Mouse (Mus musculus): ENCODE measurements around the gene Nudt2. TPM values are rescaled to one million over a fixed set of nuclear protein-coding genes. Genes with fewer than 3 reads are reported as not detected.

The Nudt2 gene
- polyA plus RNA-seq, 1 experiment: 0.55 TPM

DNA sequence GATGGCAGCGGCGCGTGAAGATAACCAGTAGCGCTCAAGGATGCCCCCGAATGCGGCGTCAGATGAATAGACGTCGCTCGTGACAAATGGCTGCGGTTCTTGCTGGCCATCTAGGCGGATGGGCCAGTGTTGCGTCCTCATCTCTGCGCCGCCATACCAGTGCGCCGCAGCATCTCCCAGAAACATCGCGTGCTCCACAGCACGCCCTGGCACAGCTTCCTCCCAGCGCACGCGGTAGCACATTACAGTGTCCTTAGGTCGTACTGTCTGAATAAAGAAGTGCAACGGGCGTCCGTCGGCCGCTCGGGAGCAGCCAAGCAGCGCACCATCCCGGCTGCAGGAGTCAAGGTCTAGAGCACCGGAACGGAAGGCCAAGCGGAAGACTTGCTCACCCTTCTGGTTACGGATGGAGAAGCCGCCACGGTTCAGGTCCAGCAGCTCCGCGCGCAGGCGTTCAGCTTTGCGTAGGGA is 34.0 kb downstream of the Nudt2 start:
- TF ChIP-seq GATA1 (IDR thresholded peaks at IDR 0.05; ENCODE audit: low read length) (no peak), TAL1 (IDR thresholded peaks at IDR 0.05; ENCODE audit: low read length) (no peak)
- H3K36me3 ChIP-seq (ENCODE audit: control insufficient read depth): no peaks in the 10 kb centered on the region
- no peak overlapping the region for H3K4me3 ChIP-seq (replicated peaks)
- peaks cover 5% of the 10 kb centered on the region; the same call in 1 of the 2 replicates for H3K9me3 ChIP-seq (ENCODE audit: control insufficient read depth, low read length)
- H3K4me1 ChIP-seq (ENCODE audit: control insufficient read depth): peaks cover 21% of the 10 kb centered on the region
- peaks cover 76% of the 10 kb centered on the region for H3K27me3 ChIP-seq (ENCODE audit: control insufficient read depth)

DNA sequence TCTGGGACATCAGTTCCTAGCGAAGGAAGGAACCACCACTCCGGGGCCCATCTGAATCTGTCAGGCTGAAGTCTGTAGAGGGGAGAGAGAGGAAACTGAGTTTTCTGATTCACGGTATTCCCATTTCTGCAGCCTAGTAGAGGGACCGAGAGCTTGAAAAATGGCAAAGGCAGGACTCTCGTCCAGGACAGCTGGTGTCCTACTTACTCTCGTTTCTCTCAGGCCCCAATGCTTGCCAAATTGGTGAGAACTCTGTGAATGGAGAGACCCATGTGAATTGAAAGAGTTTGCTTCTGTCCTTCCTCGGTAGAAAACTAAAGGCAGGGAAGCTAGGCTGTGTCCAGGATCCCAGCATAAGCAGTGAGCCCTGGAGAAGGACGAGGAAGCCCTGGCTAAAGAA is 34.7 kb downstream of the Nudt2 start:
- peaks cover 21% of the 10 kb centered on the region for H3K4me1 ChIP-seq (ENCODE audit: control insufficient read depth)
- TF ChIP-seq GATA1 (IDR thresholded peaks at IDR 0.05; ENCODE audit: low read length): no peak
- no peak for TF ChIP-seq TAL1 (IDR thresholded peaks at IDR 0.05; ENCODE audit: low read length)
- no peaks in the 10 kb centered on the region for H3K36me3 ChIP-seq (ENCODE audit: control insufficient read depth)
- no peak overlapping the region for H3K4me3 ChIP-seq (replicated peaks)
- H3K9me3 ChIP-seq (ENCODE audit: control insufficient read depth, low read length): peaks cover 5% of the 10 kb centered on the region; the same call in 1 of the 2 replicates
- H3K27me3 ChIP-seq (ENCODE audit: control insufficient read depth): peaks cover 76% of the 10 kb centered on the region

DNA sequence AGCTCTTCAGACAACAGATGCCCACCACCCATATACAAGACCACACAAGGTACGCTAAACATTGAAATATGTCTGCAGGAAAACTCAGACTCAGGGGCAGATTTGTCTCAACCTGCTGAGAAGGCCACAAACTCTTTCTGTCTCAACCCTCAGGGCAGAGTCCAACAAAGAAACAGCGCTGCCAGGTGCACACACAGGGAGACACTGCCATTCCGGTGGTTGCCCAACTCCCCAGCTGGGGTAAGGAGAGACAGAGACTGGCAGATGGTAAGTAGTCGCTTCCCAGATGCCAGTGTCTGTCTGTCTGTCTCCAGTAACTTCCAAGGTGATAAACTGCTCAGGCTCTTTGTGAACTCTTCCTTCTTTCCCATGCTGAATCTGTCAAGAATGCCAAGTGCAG is 35.8 kb downstream of the Nudt2 start:
- H3K4me3 ChIP-seq (replicated peaks): no peak overlapping the region
- H3K36me3 ChIP-seq (ENCODE audit: control insufficient read depth): no peaks in the 10 kb centered on the region
- peaks cover 70% of the 10 kb centered on the region for H3K27me3 ChIP-seq (ENCODE audit: control insufficient read depth)
- TF ChIP-seq GATA1 (IDR thresholded peaks at IDR 0.05; ENCODE audit: low read length) (no peak), TAL1 (IDR thresholded peaks at IDR 0.05; ENCODE audit: low read length) (no peak)
- peaks cover 5% of the 10 kb centered on the region; the same call in 1 of the 2 replicates for H3K9me3 ChIP-seq (ENCODE audit: control insufficient read depth, low read length)
- peaks cover 21% of the 10 kb centered on the region for H3K4me1 ChIP-seq (ENCODE audit: control insufficient read depth)

DNA sequence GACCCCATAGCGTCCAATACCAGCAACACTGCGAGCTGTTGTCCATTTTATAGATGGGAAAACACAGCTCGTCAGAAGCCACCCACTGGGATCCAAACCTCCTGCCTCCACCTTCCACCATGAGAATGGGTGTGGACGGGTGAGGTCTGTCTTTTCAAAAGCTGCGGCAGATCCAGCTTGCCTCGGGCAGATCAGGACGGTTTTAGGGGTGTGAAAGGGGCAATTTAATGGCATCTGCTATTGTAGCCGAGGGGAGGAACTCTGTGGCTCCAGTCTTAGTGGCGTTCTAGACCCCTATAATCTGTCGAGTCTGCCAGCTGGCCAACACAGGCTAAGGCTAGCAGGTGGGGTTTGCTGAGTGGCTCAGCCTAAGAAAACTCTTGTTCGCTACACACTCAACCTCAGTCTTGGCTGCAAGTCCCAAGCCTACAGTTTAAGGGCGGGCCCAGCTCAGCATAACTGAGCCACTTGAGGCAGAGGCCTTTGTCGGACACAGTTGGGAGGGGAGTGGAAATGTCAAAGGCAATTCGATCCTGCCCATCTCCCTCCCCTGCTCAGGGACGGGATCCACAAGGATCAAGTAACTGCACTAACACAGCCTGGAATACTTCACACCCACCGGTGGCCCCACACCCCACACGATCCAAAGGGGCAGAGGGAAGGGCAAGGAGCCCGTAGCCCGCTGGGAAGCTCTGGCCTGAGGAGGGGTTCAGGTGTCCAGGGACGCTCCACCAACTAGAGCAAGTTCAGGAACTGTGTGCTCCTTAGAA is 37.4 kb downstream of the Nudt2 start:
- peaks cover 5% of the 10 kb centered on the region; the same call in 1 of the 2 replicates for H3K9me3 ChIP-seq (ENCODE audit: control insufficient read depth, low read length)
- H3K36me3 ChIP-seq (ENCODE audit: control insufficient read depth): no peaks in the 10 kb centered on the region
- no peak for TF ChIP-seq GATA1 (IDR thresholded peaks at IDR 0.05; ENCODE audit: low read length)
- TF ChIP-seq TAL1 (IDR thresholded peaks at IDR 0.05; ENCODE audit: low read length): no peak
- H3K4me1 ChIP-seq (ENCODE audit: control insufficient read depth): peaks cover 36% of the 10 kb centered on the region
- H3K4me3 ChIP-seq (replicated peaks): peak overlapping the region; percentile 53
- peaks cover 65% of the 10 kb centered on the region for H3K27me3 ChIP-seq (ENCODE audit: control insufficient read depth)

DNA sequence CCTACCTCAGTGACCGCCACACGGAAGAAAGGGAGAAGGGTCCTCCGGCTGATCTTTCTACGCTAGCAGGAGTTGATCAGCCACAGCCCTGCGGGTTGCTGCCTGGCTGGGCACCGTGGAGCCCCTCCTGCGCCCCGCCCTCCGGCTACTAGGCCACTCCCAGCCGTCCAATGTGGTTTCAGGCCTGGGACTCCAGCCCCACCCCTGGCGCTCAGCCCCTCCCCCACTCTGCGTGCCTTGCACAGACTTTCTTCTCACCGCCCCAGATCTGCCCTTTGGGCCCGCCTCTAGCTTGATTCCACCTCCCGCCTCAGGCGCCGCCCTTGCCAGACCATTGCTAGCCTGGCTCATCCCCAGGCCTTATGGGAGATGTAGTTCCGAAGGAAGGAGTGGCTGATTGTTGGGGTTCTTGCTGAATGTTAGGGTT is 38.0 kb downstream of the Nudt2 start, which contains the start of gene AI464131:
TSS of gene AI464131 (minus strand) at position 91 of the 427 bp plus-strand sequence.
- H3K4me3 ChIP-seq (replicated peaks): peak within 1 kb of the TSS; percentile 53
- TF ChIP-seq GATA1 (IDR thresholded peaks at IDR 0.05; ENCODE audit: low read length): no peak
- TF ChIP-seq TAL1 (IDR thresholded peaks at IDR 0.05; ENCODE audit: low read length): no peak
- H3K27me3 ChIP-seq (ENCODE audit: control insufficient read depth): peaks cover 65% of the 10 kb centered on the region
- no peaks in the 10 kb centered on the region for H3K36me3 ChIP-seq (ENCODE audit: control insufficient read depth)
- H3K4me1 ChIP-seq (ENCODE audit: control insufficient read depth): peaks cover 33% of the 10 kb centered on the region
- peaks cover 5% of the 10 kb centered on the region; the same call in 1 of the 2 replicates for H3K9me3 ChIP-seq (ENCODE audit: control insufficient read depth, low read length)

DNA sequence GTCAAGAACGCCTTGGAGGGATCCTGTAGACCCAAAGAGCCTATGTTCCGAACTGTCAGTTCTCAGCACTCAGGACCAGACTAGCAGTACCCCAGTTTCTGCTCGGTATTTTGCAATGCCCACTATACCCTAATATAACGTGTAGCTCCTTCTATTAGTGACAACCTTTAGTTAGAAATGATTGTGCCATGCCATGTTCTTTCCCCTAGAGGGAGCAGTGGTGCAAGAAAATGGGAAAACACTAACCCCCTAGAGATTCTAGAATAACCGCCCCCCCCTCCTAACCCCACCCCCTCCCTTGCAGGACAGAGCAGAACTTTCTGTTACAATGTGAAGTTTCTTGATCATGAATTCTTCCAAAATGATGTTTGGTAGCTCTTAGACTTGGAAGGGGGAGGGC is 39.4 kb downstream of the Nudt2 start:
- Histone ChIP-seq H3K9me3 (ENCODE audit: control insufficient read depth, low read length) (no peaks in the 10 kb centered on the region), H3K27me3 (ENCODE audit: control insufficient read depth) (peaks cover 64% of the 10 kb centered on the region), H3K4me1 (ENCODE audit: control insufficient read depth) (peaks cover 32% of the 10 kb centered on the region), H3K36me3 (ENCODE audit: control insufficient read depth) (no peaks in the 10 kb centered on the region), H3K4me3 (replicated peaks) (no peak overlapping the region)
- no peak for TF ChIP-seq TAL1 (IDR thresholded peaks at IDR 0.05; ENCODE audit: low read length)
- no peak for TF ChIP-seq GATA1 (IDR thresholded peaks at IDR 0.05; ENCODE audit: low read length)

DNA sequence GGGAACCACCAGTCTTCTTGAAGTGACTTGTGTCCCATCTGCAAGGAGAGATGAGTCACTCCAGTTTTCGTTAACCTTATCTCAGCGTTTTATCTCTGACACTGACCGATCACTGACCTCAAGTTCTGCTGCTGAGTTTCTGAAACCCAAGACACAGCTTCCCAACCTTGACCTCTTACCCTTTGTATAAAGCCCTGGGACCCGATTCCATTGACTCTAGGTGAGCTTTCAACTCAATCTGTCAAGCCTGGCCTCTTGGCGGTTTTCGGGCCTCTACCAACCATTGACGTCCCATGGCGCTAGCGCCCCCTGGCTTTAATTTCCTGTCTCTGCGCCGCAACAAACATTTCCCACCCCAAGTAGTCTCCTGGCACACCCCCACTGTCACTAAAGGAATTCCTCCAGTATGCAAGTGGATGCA is 40.2 kb downstream of the Nudt2 start:
- Histone ChIP-seq H3K4me3 (replicated peaks) (no peak overlapping the region), H3K9me3 (ENCODE audit: control insufficient read depth, low read length) (no peaks in the 10 kb centered on the region), H3K36me3 (ENCODE audit: control insufficient read depth) (no peaks in the 10 kb centered on the region), H3K4me1 (ENCODE audit: control insufficient read depth) (peaks cover 32% of the 10 kb centered on the region), H3K27me3 (ENCODE audit: control insufficient read depth) (peaks cover 60% of the 10 kb centered on the region)
- TF ChIP-seq GATA1 (IDR thresholded peaks at IDR 0.05; ENCODE audit: low read length) (no peak), TAL1 (IDR thresholded peaks at IDR 0.05; ENCODE audit: low read length) (no peak)

DNA sequence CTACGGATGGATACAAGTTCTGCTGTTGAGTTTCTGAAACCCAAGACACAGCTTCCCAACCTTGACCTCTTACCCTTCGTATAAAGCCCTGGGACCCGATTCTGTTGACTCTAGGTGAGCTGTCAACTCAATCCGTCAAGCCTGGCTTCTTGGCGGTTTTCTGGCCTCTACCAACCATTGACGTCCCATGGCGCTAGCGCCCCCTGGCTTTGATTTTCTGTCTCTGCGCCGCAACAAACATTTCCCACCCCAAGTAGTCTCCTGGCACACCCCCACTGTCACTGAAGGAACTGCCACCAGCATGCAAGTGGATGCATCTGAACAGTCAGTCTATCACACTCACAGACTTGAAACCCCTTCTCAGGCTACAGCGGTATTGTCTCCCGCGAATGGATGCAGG is 41.2 kb downstream of the Nudt2 start:
- TF ChIP-seq TAL1 (IDR thresholded peaks at IDR 0.05; ENCODE audit: low read length) (no peak), GATA1 (IDR thresholded peaks at IDR 0.05; ENCODE audit: low read length) (no peak)
- H3K27me3 ChIP-seq (ENCODE audit: control insufficient read depth): peaks cover 55% of the 10 kb centered on the region
- H3K4me1 ChIP-seq (ENCODE audit: control insufficient read depth): peaks cover 32% of the 10 kb centered on the region
- peak overlapping the region; percentile 51 for H3K4me3 ChIP-seq (replicated peaks)
- H3K36me3 ChIP-seq (ENCODE audit: control insufficient read depth): no peaks in the 10 kb centered on the region
- H3K9me3 ChIP-seq (ENCODE audit: control insufficient read depth, low read length): no peaks in the 10 kb centered on the region

DNA sequence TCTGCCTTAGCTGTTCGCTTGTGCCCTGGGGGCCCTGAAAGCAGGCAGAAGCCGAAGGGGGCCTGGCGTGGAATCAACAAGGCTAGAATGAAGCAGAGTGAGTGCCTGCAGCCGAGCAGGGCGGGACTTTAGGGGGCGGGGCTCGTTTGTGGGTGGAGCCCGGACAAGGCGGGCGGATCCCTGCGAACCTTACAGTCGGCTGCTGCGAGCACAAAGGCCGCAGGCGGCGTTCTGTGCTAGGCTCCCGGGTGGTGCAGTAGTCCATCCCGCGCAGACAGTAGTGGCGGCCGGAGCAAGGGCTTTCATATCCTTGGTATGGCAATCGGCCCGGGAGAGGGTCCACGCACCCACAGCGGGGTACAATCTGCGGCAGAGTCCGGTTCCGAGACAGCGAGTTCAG is 42.0 kb downstream of the Nudt2 start:
- Histone ChIP-seq H3K9me3 (ENCODE audit: control insufficient read depth, low read length) (no peaks in the 10 kb centered on the region), H3K27me3 (ENCODE audit: control insufficient read depth) (peaks cover 51% of the 10 kb centered on the region), H3K4me3 (replicated peaks) (peak overlapping the region; percentile 51), H3K36me3 (ENCODE audit: control insufficient read depth) (no peaks in the 10 kb centered on the region), H3K4me1 (ENCODE audit: control insufficient read depth) (peaks cover 32% of the 10 kb centered on the region)
- TF ChIP-seq GATA1 (IDR thresholded peaks at IDR 0.05; ENCODE audit: low read length): no peak
- TF ChIP-seq TAL1 (IDR thresholded peaks at IDR 0.05; ENCODE audit: low read length): no peak

Measured in erythroblast, embryonic 14.5 days (primary cell).